Mouse (Mus musculus) heart, adult 8-10 months (tissue): ENCODE data around the gene Scn5a. TPM values are rescaled to one million over a fixed set of nuclear protein-coding genes. Genes with fewer than 3 reads are reported as not detected.

Source experiments
- DNase-seq: peaks from one replicate; pipeline ENCODE4 v3.0.0; 2022; ENCODE audit warnings: low spot score
- total RNA-seq, 4 experiments: library from RNA; stranded (reverse); gene quantifications; 2 replicates each; pipeline ENCODE4 v1.2.4; 2022

Gene Scn5a
- total RNA-seq, 4 experiments from 2014 or later: 176 to 234 (median 203) TPM

- DNase-seq: no peak
These were observed 73.7 kb downstream of the Scn5a start for GRCm38 (mm10) chr9:119504981-119505658.

GRCm38 (mm10) chr9:119503613-119504012 is 75.2 kb downstream of the Scn5a start:
- DNase-seq: no peak

DNA sequence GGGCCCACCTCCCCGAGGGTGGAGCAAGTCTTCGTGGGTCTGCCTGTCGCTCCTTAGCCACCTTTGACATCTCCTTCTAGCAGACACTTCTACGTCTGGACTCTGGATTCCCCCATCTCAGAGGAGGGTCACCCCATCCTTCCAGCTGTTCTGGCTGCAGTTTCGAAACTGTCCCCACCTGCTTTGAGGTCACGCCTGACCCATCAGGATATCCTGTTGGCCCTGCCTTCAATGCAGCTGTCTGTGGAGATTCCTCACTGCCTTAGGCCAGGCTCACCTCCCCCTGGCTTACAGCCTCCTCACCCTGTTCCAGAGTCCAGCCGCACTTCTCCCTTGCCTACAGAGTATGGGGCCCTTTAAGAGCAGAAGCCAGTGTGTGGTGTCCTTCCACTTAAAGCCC is 79.9 kb downstream of the Scn5a start:
- DNase-seq: no peak

- no peak for DNase-seq
These were observed 80.6 kb downstream of the Scn5a start for GRCm38 (mm10) chr9:119498247-119498607.

DNA sequence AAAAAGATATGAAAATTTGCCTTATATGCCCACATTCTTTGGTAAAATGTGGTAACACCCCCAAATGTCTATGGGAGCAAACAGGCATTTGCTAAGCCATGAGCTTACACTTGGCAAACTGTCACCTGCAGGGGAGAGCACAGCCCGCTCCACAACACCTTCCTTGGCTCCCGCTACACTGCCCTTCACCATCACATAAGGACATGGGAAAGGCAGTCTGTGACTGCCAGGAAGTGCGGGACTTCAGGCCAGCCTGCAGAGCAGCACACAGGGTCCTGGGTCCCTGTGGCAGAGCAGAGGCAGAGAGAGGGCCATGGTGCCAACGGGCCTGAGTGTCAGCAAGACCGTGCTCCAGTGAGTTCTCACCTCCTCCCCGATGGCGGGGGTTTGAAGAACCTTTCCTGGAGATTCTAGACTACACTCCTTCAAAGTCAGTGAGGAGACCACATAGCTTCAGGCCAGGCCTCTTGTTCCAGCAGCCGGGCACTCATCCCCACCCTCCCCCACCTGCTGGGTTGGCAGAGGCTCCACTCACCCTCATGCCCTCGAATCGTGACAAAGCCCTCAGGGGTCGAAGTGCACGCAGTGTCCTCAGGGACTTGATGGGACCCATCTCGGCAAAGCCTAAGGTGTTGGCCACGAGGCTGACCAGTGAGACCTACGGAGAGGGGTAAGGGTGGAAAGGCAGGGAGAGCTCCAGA is 81.1 kb downstream of the Scn5a start:
- DNase-seq: no peak

DNA sequence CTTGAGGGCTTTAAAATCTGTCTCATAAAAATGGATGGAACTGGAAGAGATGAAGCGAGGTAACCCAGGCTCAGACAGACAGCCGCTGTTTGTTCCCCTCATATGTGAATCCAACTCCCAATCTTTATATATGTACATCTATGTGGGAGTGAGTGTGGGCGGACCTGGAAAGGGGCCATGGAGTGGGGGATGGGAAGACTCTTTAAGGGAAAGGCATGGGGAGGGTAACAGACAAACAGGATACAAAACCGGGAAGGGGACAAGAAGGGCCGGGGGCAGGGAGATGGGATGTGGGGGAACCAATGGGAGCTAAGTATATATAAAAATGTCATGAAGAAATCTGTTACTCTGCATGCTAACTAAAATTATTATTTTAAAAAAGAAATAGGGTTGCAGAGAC is 81.9 kb downstream of the Scn5a start:
- DNase-seq: no peak

DNA sequence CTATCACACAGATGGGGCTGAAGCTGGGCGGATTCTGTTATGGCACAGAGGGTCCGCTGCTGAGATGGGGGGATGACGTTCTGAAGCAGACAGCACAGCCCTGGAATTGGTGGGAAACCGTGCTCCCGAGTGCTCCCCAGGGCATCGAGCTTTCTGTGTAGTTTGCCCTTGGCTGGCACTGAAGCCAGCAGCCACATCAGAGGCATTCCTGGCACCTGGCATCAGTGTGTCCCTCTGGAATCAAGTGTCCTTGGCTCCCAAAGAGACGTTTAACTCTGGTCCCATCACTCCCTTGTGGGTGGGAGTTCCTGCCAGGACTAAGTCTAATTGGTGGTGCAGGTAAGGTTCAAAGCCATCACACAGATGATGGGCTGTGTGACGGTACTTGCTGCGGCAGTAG is 82.5 kb downstream of the Scn5a start:
- DNase-seq: no peak

DNA sequence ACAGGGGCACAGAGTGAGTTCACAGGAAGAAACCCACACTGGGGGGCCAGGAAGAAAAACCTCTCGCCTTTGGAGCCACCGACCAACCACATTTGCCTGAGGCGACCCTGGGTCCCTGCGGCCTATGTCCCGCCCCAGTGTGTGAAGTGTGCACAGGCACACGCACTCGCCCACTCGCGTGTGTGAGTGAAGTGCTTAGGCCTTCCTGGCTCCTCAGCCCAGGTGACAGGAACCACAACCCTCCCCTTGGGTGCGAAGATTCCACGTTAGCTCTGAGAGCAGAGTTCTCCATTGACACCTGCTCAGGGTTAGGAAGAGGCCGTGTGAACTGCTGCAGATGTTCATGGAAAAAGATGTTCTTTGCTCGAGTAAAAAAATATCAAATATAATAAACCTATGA is 93.9 kb downstream of the Scn5a start:
- no peak for DNase-seq

GRCm38 (mm10) chr9:119484420-119484819 is 94.4 kb downstream of the Scn5a start:
- DNase-seq: no peak

GRCm38 (mm10) chr9:119483554-119484353 is 95.1 kb downstream of the Scn5a start:
- DNase-seq: no peak

DNA sequence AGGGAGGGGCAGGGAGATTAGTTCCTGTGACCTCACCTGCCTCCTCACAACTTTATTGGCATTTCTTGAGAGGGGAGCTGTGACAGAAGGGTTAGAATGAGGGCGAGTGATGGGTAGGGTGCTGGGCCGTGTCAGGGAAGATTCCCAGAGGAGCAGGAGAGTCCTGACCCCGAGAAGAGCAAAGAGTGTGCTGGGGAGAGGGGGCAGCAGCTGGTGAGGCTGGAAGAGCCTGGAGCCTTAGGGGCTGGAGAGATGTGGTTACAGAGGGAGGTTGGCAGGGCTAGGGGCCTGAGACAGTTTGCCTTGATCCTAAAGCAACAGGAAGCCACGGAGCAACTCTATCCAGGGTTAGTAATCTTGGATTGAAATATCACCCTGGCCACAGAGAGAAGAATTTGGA is 97.2 kb downstream of the Scn5a start:
- DNase-seq: no peak

GRCm38 (mm10) chr9:119479297-119479696 is 99.5 kb downstream of the Scn5a start:
- DNase-seq: peak; percentile 72

- no peak for DNase-seq
These were observed 100.5 kb downstream of the Scn5a start for GRCm38 (mm10) chr9:119478345-119478744.

GRCm38 (mm10) chr9:119477754-119478153 is 101.1 kb downstream of the Scn5a start:
- no peak for DNase-seq

- peak; percentile 58 for DNase-seq
These were observed 103.9 kb downstream of the Scn5a start for GRCm38 (mm10) chr9:119474717-119475611.

GRCm38 (mm10) chr9:119473608-119474164 is 105.1 kb downstream of the Scn5a start:
- no peak for DNase-seq

DNA sequence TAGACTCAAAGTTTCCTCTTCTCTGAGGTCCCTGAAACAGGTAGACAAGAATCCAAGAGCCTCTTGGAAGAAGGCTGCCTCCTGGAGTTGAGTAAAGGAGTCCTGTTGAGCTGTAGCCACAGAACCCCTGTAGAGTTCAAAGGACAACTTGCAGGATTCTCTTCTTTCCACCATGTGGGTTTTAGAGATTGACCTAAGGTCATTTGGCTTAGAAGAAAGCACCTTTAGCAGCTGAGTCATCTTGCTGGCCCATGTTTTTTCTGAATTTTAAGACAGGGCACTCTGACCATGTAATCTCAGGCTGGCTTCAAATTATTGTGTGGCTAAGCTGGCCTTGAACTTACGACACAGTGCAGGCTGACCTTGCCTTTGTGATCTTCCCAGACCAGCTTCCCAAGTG is 105.8 kb downstream of the Scn5a start:
- no peak for DNase-seq

DNA sequence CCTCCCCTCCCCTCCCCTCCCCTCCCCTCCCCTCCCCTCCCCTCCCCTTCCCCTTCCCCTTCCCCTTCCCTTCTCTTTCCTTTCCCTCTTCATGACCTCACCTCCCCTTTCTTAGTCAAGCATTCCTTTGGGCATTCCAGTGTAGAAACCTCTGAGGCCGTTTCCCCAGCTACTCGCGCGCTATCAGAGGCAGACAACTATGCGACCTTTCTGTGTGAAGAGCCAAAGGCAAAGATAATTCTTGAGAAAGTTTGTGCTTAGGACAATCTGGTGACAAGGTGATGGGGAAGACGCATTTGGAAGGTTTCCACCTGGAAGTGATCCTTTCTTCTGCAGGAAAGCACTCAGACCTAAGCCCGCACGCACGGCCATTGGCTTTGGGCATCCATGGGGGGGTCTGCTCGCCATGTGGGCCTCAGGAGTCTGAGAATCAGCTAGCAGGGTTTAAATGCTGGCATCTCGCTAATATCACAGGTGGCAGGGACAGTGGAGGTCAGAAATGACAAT is 106.4 kb downstream of the Scn5a start:
- DNase-seq: no peak

- peak; percentile 75 for DNase-seq
These were observed 109.0 kb downstream of the Scn5a start for GRCm38 (mm10) chr9:119469691-119470353.

GRCm38 (mm10) chr9:119465595-119465994 is 113.2 kb downstream of the Scn5a start:
- DNase-seq: no peak

- no peak for DNase-seq
These were observed 113.8 kb downstream of the Scn5a start for GRCm38 (mm10) chr9:119465056-119465455.
